Mouse (Mus musculus) olfactory bulb, adult 2 months (tissue): ENCODE measurements around the gene Zc3h13.

Source experiments
- CTCF ChIP-seq: fragments of 200-500 bp; IDR thresholded peaks from 2 replicates; pipeline ENCODE4 v1.5.1; 2012; ENCODE audit warnings: low read depth, mild to moderate bottlenecking, low read length, moderate library complexity; ENCODE audit not compliant: insufficient read depth
- POLR2A ChIP-seq: fragments of 200-500 bp; IDR thresholded peaks from 2 replicates; pipeline ENCODE4 v1.6.1; 2012; ENCODE audit warnings: mild to moderate bottlenecking, low read depth, low read length, moderate library complexity; ENCODE audit not compliant: insufficient read depth

DNA sequence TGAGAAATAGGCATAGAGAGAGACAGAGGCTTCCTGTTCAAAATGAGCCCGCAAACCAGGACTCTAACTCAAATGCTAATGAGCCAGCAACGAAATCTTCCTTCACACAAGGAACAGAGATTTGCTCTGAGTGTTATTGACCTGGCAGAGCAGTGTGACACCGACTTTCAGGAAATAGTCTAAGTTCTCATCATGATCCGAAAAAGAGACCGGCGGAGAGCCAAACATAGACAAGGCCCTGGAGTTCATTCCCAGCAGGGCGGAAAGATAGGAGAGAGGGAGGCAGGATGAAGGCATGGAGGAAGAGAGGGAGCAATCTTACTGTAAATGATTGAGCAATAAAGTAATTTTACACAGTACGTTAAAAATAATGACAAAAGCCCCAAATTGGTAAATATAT, 47.1 kb upstream of the Zc3h13 start:
- TF ChIP-seq CTCF (no peak), POLR2A (no peak)
